Mouse (Mus musculus): ENCODE measurements around the gene Adgb. TPM values are rescaled to one million over a fixed set of nuclear protein-coding genes. Genes with fewer than 3 reads are reported as not detected.

Adgb gene
- polyA plus RNA-seq (2012; rRNA removed): 0.92 and 0.99 TPM in 2 replicates

DNA sequence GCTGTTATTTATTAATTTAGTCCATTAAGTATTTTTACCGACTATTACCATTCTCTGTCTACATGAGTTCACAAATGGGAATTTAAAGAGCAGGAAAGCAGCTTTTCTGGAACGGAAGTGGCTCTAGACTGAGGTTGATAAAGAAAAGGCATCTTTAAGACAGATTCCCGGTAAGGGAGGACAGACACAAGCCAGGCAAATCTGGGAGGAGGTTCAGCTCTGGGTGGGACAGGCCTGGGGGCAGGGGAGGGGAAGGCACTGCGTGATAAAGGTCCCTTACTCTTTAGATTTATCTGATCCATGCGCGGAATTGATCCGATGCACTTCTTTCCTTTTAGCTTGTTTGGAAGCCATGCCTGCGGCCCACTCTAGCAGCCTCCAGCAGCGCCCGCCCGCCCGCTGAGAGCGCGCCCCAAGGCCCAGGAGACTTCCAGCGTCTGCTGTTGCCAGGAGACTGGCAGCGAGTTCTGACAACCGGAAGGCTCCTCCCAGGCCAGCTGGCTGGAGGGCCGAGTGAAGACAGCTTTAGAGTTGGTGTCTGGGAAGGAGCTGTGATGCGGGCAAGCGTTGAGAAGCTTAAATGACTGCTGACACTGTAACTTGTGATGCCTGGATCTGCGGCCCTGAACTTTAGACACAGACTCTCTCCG, at the start of gene Adgb:
Gene Adgb, minus strand, starts transcription at position 366 of the 650 bp plus-strand sequence.

Other genes starting within 250 kb of the Adgb start
- 10.9 and 12.6 TPM in 2 replicates for gene Rab32, start 85.9 kb upstream of the Adgb start, polyA plus RNA-seq (2012; rRNA removed)
- not detected in 2 replicates for gene Gm10944, start 209.0 kb upstream of the Adgb start, polyA plus RNA-seq (2012; rRNA removed)

Data from ovary, adult 2 months (tissue).